Mouse (Mus musculus) retina, adult 2 months (tissue): ENCODE results near the gene Gm17359.

Experiments used
- DNase-seq: peaks from one replicate; pipeline ENCODE4 v3.0.0-alpha.2; 2012; ENCODE audit warnings: low read depth, low spot score

Gm17359 gene

DNA sequence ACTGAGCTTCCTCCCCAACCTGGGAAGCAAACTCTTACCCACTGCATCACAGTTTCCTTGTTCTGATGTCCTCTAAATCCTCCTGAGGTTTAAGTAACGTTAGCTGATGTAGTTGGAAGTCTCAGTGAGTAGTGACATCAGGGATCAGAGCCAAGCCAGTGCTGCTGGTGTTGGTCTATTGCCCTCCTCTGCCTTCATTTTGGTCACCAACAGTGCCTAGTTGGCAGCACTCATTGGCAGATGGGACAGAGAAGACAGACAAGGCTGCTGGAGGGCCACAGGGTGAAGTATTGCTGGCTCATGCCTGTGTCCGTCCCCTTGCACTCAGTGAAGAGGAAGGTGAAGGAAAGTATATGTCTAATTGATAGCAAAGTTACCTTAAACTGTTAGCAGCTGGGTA is 139.5 kb downstream of the Gm17359 start:
- no peak for DNase-seq

DNA sequence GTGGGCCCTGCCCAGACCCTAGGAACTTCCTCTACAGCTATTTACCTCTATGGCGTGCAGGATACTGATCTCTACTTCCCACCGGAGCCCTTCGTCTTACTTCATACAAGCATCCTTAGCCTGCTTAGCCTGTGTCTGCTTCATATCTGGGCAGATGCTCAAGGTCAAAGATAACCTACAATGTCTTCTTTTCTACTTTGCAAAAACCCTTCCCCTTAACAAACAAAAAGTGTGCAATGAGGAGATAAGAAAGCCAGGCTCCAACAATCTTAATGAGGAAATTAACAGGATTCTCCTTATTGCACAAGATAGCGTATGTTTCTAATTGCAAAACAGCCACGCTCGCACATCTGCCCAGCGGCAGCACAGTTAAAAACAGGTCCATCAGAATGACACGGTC is 141.9 kb downstream of the Gm17359 start:
- DNase-seq = no peak

DNA sequence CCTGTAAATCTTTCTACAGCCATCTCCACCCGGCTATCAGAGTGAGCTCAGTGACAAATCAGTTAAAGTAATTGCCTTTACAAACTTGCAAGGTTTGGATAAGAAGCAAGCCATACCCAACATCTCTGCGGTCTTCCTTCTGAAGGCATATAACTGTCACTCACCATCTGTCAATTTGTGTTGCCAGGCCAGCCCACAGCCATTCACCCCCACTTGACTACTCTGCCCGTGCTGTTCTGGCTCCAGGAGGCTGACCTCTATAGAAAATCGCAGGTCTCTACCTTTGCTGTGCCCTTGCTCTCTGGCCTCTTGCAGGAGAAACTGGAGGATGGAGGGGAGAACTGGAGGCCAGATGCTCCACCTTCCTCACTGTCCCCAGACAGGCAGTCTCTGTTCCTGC is 142.4 kb downstream of the Gm17359 start:
- no peak for DNase-seq

DNA sequence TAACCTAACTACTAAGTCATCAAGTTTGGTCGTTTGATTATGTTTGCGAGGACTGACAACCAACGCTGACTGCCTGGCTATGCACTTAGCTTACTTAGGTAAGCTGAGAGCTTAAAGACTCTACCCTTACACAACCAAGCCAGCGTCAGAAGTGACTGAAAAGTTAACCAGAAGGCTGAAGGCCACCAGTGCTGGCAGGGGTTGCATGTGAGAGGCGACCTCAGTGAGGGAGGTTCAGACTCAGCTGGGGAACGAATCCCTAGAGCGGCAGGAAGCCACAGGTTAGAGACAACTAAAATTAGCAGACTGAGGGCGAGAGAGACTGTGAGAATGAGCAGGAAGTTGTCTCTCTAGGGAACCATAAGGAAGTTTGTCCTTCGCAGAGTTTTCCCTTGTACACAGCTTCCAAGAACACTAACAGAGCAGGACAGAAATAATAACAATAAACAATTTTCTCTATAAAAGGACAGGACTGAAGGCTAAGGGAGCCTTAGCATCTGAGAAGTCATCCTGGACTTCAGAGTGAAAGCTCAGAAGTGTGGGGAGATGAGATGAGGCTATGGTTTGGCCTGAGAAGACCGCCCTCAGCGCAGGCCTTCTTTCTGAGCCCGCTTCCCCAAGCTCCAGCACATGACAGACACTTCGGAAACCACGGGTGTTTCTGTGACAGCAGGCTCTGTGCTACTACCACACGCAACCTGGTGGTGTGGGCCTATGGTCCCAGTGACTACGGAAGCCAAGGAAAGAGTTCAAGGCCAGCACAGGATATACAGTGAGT is 148.0 kb downstream of the Gm17359 start:
- no peak for DNase-seq

DNA sequence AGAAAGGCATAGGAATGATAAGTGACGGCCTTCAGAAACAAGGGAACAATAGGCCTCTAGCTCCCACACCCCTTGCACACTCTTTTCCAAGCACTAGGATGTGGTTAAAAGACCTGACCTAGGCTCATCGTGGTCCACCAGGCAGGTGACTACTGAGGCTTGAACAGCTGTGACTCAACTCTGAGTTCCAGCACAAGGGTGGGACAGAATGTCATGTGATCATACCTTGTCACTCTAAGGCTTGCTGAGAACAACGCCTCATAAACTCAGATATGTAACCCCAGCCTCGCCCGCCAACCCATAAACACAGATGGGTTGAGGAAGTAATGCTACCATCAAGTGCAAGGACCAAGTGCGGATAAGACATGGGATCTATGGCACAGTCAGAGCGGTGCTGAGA is 151.6 kb downstream of the Gm17359 start:
- DNase-seq = no peak

DNA sequence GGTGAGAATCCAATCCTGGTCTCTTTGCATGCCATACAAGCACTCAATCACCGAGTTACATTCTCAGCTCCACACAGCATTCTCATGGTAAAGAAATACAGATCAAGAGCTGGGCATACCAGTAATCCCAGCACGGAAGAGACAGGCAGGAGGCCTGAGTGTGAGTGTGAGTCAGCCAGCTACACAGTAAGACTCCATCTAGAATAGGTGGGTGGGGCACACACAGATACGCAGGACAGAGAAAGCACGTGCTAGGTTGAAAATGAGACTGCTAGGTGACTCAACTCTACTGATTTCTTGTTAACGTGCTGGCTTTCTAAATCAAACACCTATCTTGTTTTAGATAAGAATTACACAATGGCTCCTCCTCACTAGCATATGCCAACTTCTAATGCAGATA is 153.6 kb downstream of the Gm17359 start:
- DNase-seq = no peak

DNA sequence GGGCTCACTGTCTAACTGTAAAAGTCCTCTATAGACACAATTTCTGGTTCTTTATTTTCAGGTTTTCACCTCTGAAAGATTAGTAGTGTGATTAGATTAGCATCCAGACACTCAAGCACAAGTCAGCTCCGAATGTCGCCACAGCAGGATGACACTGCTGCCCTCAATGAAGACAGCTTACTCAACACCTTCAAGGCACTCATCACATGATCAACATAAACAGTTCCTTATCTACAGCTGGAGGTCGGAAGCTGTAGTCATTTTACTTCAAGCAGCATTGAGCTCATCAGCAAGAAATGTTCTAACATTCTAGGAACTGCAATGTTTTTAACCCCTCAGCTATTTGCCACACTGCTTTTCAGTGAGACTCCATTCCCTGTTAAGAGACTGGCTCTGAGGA is 155.2 kb downstream of the Gm17359 start:
- DNase-seq = no peak

DNA sequence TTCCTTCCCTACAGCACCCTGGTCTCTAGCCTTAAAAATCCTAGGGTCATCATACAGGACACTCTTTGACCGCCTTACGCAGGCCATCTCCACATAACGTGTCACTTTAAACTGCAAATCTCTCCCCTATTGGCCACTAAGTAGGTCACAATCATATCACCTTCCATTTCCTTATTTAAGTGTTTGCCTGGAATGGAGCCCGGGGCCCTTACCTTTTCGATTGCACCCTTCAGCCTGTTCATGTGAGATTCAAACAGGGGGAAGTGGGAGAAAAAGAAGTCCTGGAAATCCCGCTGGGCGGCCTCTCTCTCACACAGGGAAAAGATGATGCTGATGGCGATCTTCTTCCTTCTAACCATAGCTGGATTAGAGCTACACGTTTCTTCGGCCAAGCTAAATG is 156.6 kb downstream of the Gm17359 start:
- no peak for DNase-seq

DNA sequence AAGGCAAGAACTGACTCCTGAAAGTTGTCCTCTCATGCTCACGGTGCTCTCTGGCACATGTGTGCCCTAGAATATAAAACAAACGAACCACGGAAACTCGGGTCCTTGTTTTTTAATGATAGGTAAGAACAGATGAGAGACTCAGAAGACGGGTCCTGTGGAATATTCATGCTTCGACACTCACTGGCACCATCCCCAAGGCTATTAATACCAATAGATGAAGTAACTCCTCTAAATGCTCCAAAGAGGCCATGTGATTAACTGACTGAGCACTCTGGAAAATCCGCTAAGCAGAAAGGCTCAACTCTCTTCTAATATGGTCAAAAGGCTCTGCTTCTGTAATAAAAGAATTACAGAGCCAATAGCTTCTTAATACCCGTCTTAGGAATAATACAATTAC is 157.6 kb downstream of the Gm17359 start:
- DNase-seq = no peak

DNA sequence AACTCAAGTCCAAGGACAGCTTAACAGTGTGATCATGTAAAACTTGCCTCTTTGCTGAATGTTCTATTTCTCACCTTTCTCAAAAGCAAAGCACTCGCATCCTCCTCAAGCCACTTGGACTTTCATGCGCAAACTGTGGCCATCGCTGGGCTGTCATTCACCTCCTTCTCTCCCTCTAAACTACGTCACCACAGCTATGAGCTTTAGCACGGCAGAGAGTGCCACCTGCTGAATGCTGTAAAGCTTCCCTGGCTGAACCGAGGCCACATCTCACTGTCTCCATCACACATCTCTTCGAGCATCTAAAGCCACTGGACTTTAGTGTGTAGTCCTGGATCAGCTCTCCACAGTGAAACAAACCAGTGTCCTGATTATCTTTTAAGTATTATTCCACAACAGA is 158.7 kb downstream of the Gm17359 start:
- DNase-seq = no peak

DNA sequence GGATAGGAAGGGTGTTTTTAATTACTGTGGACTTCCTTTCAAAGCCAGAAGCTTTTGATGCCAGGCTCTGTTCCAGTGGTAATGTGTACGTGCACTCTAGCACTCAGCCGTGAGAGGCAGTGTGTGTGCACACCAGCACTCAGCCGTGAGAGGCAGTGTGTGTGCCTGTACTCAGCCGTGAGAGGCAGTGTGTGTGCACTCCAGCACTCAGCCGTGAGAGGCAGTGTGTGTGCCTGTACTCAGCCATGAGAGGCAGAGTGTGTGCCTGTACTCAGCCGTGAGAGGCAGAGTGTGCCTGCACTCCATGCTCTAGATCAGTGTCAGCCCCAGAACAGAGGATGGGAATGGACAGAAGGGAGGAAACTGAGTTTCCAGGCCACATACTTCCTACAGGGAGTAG is 160.2 kb downstream of the Gm17359 start:
- DNase-seq = no peak

DNA sequence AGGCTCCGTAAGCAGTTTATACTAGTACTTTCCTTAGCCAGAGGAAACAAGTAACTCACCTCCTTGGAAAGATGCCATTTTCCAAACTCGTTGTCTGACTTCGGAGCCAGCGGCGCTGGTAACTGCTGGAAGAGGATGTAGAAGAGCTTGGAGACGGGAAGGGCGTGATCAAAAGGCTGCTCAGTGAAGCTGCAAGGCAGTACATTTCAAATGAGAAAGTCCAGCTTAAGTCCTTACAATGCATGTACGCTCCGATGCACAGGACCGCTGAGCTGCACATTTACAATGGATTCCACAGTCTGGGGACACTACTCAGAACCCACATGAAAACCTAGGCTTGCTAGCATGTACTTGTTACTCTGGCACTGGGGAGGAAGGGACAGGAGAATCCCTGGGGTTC is 163.8 kb downstream of the Gm17359 start:
- DNase-seq = no peak

DNA sequence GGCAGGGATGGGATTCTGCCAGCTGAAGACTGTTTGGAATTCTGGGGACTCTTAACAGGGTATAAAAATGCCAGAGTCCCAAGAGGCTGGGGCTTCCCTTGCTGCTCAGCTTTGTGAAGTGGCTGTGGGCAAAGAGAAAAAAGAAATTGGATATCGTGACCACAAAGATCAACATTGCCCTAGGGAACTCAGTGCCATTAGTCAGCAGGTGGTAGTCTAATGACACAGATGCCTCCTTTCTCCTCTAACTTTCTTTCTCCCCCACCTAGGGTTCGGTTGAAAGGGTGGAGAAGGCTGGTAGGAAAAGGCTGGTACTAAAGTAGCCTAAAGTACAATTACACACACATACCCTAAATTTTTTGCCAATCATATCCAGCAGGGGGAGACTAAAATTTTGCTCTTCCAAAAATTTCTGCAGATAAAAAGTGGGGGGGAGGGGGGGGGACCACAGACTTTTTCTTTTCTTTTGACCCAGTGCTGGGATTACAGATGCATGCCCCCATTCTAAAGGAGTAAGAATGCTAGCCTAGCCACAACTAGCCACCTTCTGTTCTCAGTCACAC is 164.8 kb downstream of the Gm17359 start:
- no peak for DNase-seq
